Mouse (Mus musculus) megakaryocyte, embryonic 14.5 days (primary cell): ENCODE measurements around the gene Vmn2r110.

Experiments
- FLI1 ChIP-seq: IDR thresholded peaks from 2 replicates; pipeline ENCODE4 v1.6.1; 2012; ENCODE audit warnings: low read length, inconsistent platforms, mixed read lengths
- GATA1 ChIP-seq: IDR thresholded peaks from 3 replicates; pipeline ENCODE4 v1.6.1; 2012; ENCODE audit warnings: mixed read lengths, low read length, inconsistent platforms, borderline replicate concordance

DNA sequence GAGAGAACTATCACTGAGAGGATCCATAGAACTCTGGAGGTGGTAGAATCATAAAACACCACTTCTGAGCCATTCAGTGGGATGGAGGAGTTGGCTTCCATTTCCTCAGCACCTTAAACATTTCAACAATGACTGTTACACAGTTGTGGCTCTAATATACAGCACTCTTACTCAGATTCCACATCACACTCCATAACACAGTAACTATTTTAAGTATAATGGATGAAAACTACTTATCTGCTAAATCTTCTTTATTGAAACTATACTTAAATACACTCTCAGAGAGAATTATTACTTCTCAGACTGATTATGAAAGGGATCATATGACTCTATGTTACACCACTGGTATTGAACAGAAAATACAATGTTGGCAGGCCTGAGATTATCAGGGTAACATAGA is 28.6 kb upstream of the Vmn2r110 start, which contains the start of gene Fpr-rs3:
- TF ChIP-seq GATA1 (no peak), FLI1 (no peak)
